Mouse (Mus musculus) hindbrain, embryonic 10.5 days (tissue): ENCODE measurements around the gene Ttc7. TPM values are rescaled to one million over a fixed set of nuclear protein-coding genes. Genes with fewer than 3 reads are reported as not detected.

Source experiments
- DNase-seq: peaks from one replicate; pipeline ENCODE4 v3.0.0-alpha.2; 2017; ENCODE audit warnings: low spot score
- H3K27ac ChIP-seq: fragments of 300-500 bp; sonication (generic); 2 replicates; pipeline ENCODE4 v1.5.1; 2016; ENCODE audit warnings: mild to moderate bottlenecking, moderate library complexity
- H3K27me3 ChIP-seq: fragments of 300-500 bp; sonication (generic); 2 replicates; pipeline ENCODE4 v1.6.1; 2016; ENCODE audit warnings: mild to moderate bottlenecking; ENCODE audit not compliant: poor library complexity, insufficient read depth, severe bottlenecking
- H3K36me3 ChIP-seq: fragments of 300-500 bp; sonication (generic); 2 replicates; pipeline ENCODE4 v1.6.1; 2016; ENCODE audit warnings: mild to moderate bottlenecking, moderate library complexity
- H3K4me1 ChIP-seq: fragments of 300-500 bp; sonication (generic); replicated peaks from 2 replicates; pipeline ENCODE4 v1.6.1; 2016; ENCODE audit warnings: mild to moderate bottlenecking
- H3K4me3 ChIP-seq: fragments of 300-500 bp; sonication (generic); 2 replicates; pipeline ENCODE4 v1.5.1; 2016; ENCODE audit warnings: mild to moderate bottlenecking, moderate library complexity
- H3K9me3 ChIP-seq: fragments of 300-500 bp; sonication (generic); 2 replicates; pipeline ENCODE4 v1.6.1; 2016; ENCODE audit warnings: mild to moderate bottlenecking, moderate library complexity
- WGBS: fragments of 180-500 bp; shearing (Covaris S2); methylation state at CpG from one replicate; pipeline ENCODE4 v1.1.7; 2016; 5-methylcytosine and 5-hydroxymethylcytosine counted together
- polyA plus RNA-seq: library from polyadenylated mRNA; unstranded; fragments of >200 nt; fragmentation: Nextera tagmentation; extraction: Ambion mirVana; gene quantifications from 2 replicates; pipeline ENCODE4 v1.2.1, GENCODE M21; 2016

The Ttc7 gene
- polyA plus RNA-seq, 1 experiment from 2014 or later: 4.7 TPM

DNA sequence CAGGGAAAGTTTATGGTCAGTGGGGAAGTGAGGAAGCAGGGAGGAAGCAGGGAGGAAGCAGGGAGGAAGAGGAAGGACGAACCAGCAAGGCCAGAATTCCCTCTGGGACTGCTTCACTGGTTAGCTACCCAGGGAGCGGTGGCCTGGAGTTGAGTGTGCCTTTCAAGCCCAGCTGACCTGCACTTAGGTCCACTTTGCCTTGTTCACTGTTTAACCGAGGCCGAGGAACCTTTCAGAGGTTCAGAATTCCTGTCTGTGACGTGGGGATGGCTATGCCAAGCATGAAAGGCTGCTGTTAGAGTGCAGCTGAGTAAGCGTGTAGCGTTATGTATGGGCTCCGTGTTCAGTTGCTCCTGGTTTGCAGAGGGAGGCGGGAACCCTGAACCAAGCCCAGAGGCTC lies 90.6 kb downstream of the Ttc7 start:
- Histone ChIP-seq H3K9me3 (no peaks in the 10 kb centered on the region), H3K36me3 (no peaks in the 10 kb centered on the region), H3K4me1 (peaks cover 58% of the 10 kb centered on the region), H3K27ac (no peak overlapping the region; the same call in 1 of the 2 replicates), H3K27me3 (no peaks in the 10 kb centered on the region), H3K4me3 (no peak overlapping the region)
- WGBS: 90% methylated on average over 9 of the region's 9 CpGs
- no peak for DNase-seq

DNA sequence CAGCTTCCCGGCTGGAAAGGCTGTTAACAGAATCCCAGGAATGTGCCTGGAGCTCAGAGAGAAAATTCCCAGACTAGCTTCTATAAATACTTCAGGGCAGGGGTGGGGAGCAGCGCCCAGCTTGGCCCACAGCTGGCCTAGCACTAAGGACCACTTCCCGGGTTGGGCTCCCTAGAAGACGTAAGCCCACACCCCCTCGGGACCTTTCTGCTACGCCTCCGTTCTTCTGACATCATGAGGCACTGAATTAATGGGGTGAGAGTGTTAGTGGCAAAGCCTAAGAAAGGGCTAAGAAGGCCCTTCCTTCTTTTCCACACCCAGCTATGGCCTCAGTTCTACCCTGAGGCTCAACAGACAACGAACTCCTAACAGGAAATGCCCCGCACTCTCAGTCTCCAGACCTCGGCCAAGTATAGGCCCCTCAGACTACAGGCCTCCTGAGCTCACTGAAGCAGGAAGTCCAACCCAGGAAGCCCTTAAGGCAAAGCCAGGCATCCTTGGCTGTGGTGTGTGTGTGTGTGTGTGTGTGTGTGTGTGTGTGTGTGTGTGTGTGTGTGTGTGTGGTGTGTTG lies 93.3 kb downstream of the Ttc7 start:
- DNase-seq: no peak
- Histone ChIP-seq H3K36me3 (no peaks in the 10 kb centered on the region), H3K27ac (peak overlapping the region; percentile 85), H3K27me3 (no peaks in the 10 kb centered on the region), H3K9me3 (no peaks in the 10 kb centered on the region), H3K4me3 (no peak overlapping the region), H3K4me1 (peaks cover 63% of the 10 kb centered on the region)
- 69% methylated on average over 10 of the region's 10 CpGs for WGBS

DNA sequence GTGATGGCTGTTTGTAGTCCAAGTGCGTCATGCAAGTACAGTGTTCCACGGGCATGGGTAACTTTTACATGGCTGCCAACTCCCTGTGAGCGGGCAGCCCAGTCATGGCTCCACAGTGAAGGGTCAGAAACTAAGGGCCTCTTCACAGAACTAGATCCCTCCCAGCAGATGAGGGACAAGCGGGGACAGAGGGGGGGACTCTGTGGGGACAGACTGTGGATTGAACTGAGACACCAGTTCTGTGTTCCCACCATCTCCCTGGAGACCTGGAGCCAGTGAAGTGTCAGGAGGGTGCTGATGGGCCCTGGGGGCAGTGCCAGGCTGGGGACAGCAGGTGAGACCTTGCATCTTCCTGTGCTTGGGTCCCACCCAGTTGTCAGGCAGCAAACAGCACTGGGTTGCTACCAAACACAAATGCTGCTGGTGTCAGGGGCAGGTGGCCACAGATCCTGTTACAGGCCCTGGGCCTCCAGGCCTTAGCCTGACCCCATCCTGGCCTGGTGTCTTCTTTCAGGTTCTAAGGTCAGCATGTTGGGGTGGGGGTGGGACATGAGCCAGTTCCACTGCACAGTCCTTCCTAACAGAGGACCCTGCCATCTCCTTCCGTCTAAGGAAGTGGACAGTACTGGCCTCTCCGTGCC lies 94.3 kb downstream of the Ttc7 start:
- DNase-seq: peak; percentile 58
- Histone ChIP-seq H3K4me1 (peaks cover 65% of the 10 kb centered on the region), H3K36me3 (no peaks in the 10 kb centered on the region), H3K9me3 (no peaks in the 10 kb centered on the region), H3K27ac (peak overlapping the region; percentile 85), H3K27me3 (no peaks in the 10 kb centered on the region), H3K4me3 (no peak overlapping the region)
- 69% methylated on average over 6 of the region's 6 CpGs for WGBS

DNA sequence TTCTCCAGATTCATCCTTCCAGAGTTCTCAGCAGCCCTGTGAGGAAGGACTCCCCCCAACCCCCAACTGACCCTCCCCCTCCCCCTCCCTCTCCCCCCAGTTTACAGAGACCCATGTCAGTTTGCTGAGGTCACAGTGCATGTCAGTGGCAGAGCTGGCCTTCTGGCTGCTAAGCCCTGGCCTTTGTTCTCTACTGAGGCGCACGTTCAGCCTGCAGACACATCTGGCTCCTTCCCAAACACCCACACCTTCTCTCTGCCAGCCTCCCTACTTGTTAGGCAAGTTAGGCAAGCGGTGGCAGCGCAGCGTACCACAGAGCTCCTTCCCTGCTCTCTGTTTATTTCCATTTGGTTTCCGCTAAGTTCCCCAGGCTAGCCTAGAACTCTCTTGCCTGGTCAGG lies 94.8 kb downstream of the Ttc7 start:
- H3K9me3 ChIP-seq: no peaks in the 10 kb centered on the region
- H3K36me3 ChIP-seq: no peaks in the 10 kb centered on the region
- H3K4me1 ChIP-seq: peaks cover 65% of the 10 kb centered on the region
- 51% methylated on average over 6 of the region's 6 CpGs for WGBS
- peak; percentile 49 for DNase-seq
- no peak overlapping the region for H3K4me3 ChIP-seq
- H3K27me3 ChIP-seq: no peaks in the 10 kb centered on the region
- peak overlapping the region; percentile 85 for H3K27ac ChIP-seq

DNA sequence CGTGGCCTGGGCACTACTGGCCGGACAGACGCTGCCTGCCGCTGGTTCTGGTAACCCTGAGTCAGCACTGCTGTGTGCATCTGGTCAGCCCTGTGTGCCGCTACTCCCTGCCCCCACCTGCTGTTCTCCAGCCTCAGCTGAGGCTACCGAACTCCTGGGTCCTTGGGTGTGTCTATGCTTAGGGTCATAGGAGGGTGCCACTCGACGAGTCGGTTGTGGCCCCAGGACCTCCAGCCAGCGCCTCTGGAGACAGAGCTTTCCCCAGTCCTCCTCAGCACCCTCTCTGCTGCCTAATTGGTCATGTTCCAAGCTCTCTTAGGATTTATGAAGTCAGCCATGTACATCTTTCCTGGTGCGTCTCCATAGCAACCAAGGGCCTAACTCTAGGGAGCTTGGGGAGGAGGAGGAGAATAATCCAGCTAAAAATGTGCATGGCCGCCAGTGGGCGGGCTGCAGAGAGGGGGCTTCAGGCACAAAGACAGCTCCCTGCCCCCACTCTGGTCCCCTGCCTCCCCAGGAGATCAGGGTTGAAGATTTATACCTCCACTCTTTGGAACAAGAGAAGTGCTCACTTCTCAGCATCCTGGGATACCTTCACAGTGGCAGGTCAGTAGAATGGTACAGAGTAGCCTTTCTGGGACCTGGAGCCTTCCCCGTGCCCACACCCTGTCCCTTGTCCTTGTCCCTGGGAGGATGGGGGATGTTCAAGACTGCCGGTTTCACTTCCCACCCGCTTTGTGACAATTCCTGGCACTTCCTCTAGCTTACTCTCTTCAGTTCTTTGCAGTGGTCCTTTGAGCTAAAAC lies 95.9 kb downstream of the Ttc7 start:
- Histone ChIP-seq H3K4me3 (no peak overlapping the region), H3K9me3 (no peaks in the 10 kb centered on the region), H3K36me3 (no peaks in the 10 kb centered on the region), H3K27me3 (no peaks in the 10 kb centered on the region), H3K27ac (peak overlapping the region; percentile 85), H3K4me1 (peaks cover 65% of the 10 kb centered on the region)
- WGBS: 55% methylated on average over 16 of the region's 16 CpGs
- peak; percentile 40 for DNase-seq

DNA sequence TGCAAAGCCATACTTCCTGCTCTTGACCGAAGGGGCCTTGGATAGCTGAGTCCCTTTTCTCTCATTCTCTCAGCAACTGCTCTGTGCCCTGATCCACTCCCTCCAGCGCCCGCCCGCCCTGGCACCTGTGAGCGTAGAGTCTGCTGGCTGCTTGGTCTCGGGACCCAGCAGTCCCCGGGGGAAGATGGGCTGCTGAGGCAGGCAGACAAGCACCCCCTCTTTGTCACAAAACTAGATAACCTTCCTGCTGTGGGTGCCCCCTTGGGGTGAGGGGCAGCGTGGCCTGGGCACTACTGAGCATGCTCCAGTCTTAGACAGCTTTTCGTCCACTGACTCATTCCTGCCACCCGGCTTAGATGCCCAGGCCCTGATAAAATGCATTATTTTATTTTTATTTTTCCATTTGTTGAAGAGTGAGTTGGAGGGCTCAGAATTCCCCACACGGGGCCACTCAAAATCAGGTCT lies 96.5 kb downstream of the Ttc7 start:
- Histone ChIP-seq H3K4me3 (no peak overlapping the region), H3K27ac (peak overlapping the region; percentile 85), H3K4me1 (peaks cover 65% of the 10 kb centered on the region), H3K36me3 (no peaks in the 10 kb centered on the region), H3K9me3 (no peaks in the 10 kb centered on the region), H3K27me3 (no peaks in the 10 kb centered on the region)
- DNase-seq: no peak
- WGBS: 82% methylated on average over 11 of the region's 11 CpGs

DNA sequence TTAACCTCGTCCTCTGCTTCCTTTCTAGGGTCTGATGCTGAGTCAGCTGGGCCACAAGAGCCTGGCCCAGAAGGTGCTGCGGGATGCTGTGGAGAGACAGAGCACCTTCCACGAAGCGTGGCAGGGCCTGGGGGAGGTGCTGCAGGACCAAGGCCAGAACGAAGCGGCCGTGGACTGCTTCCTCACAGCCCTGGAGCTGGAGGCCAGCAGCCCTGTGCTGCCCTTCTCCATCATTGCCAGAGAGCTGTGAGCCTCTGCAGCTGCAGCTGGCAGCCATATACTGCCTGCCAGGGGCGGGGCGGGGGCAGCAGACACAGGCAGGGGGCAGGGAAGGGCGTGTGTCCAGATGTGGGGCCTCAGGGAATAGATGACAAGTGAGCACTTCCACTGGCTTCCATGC lies 97.1 kb downstream of the Ttc7 start:
- WGBS: 62% methylated on average over 10 of the region's 10 CpGs
- no peak for DNase-seq
- Histone ChIP-seq H3K27ac (peak overlapping the region; percentile 85), H3K36me3 (no peaks in the 10 kb centered on the region), H3K4me1 (peaks cover 64% of the 10 kb centered on the region), H3K27me3 (no peaks in the 10 kb centered on the region), H3K9me3 (no peaks in the 10 kb centered on the region), H3K4me3 (no peak overlapping the region)

DNA sequence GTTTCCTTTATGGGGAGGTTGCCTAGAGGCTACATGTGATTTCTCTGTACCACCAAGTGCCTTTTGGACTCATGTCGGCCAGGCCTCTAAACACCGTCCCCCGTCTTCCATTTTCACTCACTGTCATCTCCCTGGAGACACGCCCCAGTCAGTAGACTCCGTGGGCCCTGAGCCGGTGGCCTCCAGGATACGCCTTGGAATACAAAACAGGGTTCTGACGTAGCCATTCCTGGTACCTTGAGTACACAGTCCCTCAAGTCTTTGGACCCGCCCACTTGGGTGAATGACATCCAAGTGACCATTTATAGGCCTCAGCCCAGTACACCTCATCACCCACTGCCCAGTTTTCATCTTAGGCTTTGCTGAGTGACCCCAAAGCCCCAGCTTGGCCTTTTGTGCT lies 98.0 kb downstream of the Ttc7 start:
- H3K9me3 ChIP-seq: no peaks in the 10 kb centered on the region
- no peak for DNase-seq
- no peaks in the 10 kb centered on the region for H3K27me3 ChIP-seq
- H3K27ac ChIP-seq: peak overlapping the region; percentile 85; the same call in 1 of the 2 replicates
- peaks cover 58% of the 10 kb centered on the region for H3K4me1 ChIP-seq
- no peak overlapping the region for H3K4me3 ChIP-seq
- H3K36me3 ChIP-seq: no peaks in the 10 kb centered on the region
- 83% methylated on average over 9 of the region's 9 CpGs for WGBS

DNA sequence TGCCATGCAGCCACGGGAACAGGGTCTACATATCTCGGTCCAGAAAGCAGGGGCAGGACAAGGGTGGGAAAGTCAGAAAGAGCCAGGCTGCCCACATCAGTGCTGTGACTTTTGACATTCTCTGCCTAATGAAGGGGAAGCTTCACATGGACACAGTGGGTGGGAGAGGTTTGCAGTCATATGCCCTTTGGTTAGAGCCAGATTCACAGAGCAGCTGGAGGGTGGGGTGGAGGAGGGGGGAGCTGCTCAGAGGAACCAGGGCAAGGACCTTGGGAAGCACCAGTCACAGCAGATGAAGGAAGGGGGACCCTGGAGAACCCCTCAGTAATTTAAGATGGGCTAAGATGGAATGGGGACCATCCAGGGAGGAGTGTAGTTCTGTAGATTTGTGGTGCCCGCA lies 103.1 kb downstream of the Ttc7 start:
- 63% methylated on average over 3 of the region's 3 CpGs for WGBS
- DNase-seq: no peak
- Histone ChIP-seq H3K27ac (peak overlapping the region; percentile 29; the same call in 1 of the 2 replicates), H3K4me3 (no peak overlapping the region), H3K4me1 (peaks cover 18% of the 10 kb centered on the region), H3K9me3 (no peaks in the 10 kb centered on the region), H3K27me3 (no peaks in the 10 kb centered on the region), H3K36me3 (no peaks in the 10 kb centered on the region)

DNA sequence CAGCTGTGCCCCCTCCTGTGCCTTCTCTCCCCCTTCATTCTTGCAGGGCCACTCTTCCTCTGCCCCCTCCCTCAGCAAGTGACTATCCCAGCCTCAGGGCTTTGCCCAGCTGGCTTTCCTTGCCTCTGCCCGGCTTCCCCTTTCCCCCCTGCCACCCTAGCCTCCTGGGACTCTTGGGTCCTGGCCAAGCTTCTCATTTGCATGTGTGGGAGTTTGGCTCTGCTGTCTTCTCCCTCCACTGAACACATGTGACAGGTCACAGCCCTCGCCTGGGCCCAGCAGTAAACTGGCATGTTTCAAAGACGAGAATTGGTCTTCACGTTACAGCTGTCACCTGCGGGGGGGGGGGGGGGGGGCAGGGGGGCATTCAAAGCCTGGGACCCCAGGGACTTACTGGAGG lies 104.4 kb downstream of the Ttc7 start:
- Histone ChIP-seq H3K27me3 (no peaks in the 10 kb centered on the region), H3K27ac (0 out of 2 replicates have a peak overlapping the region, but pooled peaks have one; percentile 6), H3K36me3 (no peaks in the 10 kb centered on the region), H3K4me1 (peaks cover 14% of the 10 kb centered on the region), H3K4me3 (no peak overlapping the region), H3K9me3 (no peaks in the 10 kb centered on the region)
- no peak for DNase-seq
- 44% methylated on average over 5 of the region's 5 CpGs for WGBS

DNA sequence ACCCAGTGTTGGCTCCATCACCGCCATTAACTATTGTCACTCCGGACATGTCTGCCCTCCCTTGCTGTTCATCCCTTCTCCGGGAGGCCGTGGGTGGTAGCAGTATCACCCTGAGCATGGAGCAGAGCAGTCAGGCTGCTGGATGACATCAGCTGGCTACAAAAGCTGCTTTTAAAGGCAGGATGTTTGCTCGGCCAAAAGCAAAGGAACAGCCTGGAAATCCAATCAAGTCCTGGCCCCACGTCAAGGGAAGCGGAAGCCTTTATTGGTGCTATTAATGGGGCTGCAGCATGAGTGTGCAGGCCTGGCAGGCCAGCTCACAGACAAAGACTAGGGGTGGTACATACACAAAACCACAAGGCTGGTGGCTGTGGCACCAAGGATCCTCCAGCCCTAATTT lies 108.6 kb downstream of the Ttc7 start:
- peaks cover 2% of the 10 kb centered on the region; the same call in 1 of the 2 replicates for H3K27me3 ChIP-seq
- H3K27ac ChIP-seq: no peak overlapping the region
- 83% methylated on average over 7 of the region's 7 CpGs for WGBS
- no peak for DNase-seq
- no peaks in the 10 kb centered on the region for H3K9me3 ChIP-seq
- peaks cover 15% of the 10 kb centered on the region for H3K4me1 ChIP-seq
- H3K36me3 ChIP-seq: no peaks in the 10 kb centered on the region
- no peak overlapping the region for H3K4me3 ChIP-seq

DNA sequence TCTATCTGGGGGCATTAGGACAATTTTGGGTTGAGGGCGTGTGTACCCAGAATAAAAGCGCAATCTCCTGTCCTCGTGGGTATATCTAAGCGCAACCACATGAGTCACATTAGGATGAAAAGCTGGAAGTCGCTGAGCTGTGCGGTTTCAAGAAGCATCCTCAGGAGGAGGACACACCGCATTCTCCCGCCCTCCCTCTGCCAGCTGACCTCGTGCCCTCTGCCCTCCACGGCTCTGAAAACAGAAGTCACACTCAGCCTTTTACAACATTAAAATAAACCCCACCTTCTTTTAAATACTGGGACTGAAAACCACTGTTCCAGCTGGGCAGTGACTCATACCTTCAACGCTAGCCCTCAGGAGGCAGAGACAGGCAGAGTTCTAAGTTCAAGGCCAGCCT lies 114.4 kb downstream of the Ttc7 start:
- Histone ChIP-seq H3K4me1 (peaks cover 21% of the 10 kb centered on the region), H3K27ac (no peak overlapping the region), H3K36me3 (no peaks in the 10 kb centered on the region), H3K9me3 (no peaks in the 10 kb centered on the region), H3K4me3 (no peak overlapping the region), H3K27me3 (peaks cover 4% of the 10 kb centered on the region; the same call in 1 of the 2 replicates)
- no peak for DNase-seq
- WGBS: 56% methylated on average over 11 of the region's 11 CpGs

DNA sequence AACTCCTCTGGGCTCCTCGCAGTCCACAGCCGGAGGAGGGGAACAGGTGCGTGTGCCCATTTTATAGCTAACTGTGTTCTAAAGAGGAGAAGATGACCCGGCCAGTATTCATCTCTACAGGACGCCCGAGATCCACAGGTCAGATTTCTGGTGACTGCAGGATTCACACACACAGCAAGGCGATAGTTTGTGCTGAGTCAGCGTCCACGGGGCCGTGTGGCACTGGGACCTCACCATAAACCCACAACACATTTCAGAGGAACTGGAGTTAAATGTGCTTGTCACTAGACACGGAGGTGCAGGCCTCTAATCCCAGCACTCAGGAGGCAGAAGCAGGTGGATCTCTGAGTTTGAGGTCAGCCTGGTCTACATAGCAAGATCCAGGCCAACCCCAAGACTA lies 119.8 kb downstream of the Ttc7 start:
- H3K9me3 ChIP-seq: no peaks in the 10 kb centered on the region
- 92% methylated on average over 11 of the region's 11 CpGs for WGBS
- no peaks in the 10 kb centered on the region for H3K27me3 ChIP-seq
- DNase-seq: no peak
- no peaks in the 10 kb centered on the region for H3K36me3 ChIP-seq
- H3K27ac ChIP-seq: no peak overlapping the region
- H3K4me3 ChIP-seq: no peak overlapping the region
- H3K4me1 ChIP-seq: peaks cover 11% of the 10 kb centered on the region
